Mouse (Mus musculus): Measurements from ENCODE around the gene Stx6.
A peak's percentile ranks its signal among the peaks of the same experiment; 100 is the strongest.

Gene Stx6

GRCm38 (mm10) chr1:155158141-155158969 lies at the start of gene Stx6:
Stx6 (plus strand) TSS chr1:155158715.
- peak; percentile 99 for DNase-seq (ENCODE audit: low spot score)

- DNase-seq (ENCODE audit: low spot score), result no peak
Measured at GRCm38 (mm10) chr1:155109387-155110350, 48.8 kb upstream of the Stx6 start.

GRCm38 (mm10) chr1:155111491-155111890 lies 47.0 kb upstream of the Stx6 start:
- DNase-seq (ENCODE audit: low spot score), result no peak

- DNase-seq (ENCODE audit: low spot score), result no peak
Measured at GRCm38 (mm10) chr1:155112118-155112517, 46.4 kb upstream of the Stx6 start.

- DNase-seq (ENCODE audit: low spot score), result no peak
Measured at GRCm38 (mm10) chr1:155112875-155113274, 45.6 kb upstream of the Stx6 start.

- DNase-seq (ENCODE audit: low spot score), result no peak
Measured at GRCm38 (mm10) chr1:155113946-155114345, 44.6 kb upstream of the Stx6 start.

- no peak for DNase-seq (ENCODE audit: low spot score)
Measured at GRCm38 (mm10) chr1:155119719-155120118, 38.8 kb upstream of the Stx6 start.

GRCm38 (mm10) chr1:155121977-155122939 lies 36.3 kb upstream of the Stx6 start:
- no peak for DNase-seq (ENCODE audit: low spot score)

- no peak for DNase-seq (ENCODE audit: low spot score)
Measured at GRCm38 (mm10) chr1:155124397-155124796, 34.1 kb upstream of the Stx6 start.

GRCm38 (mm10) chr1:155126716-155127115 lies 31.8 kb upstream of the Stx6 start:
- no peak for DNase-seq (ENCODE audit: low spot score)

GRCm38 (mm10) chr1:155127429-155127934 lies 31.0 kb upstream of the Stx6 start:
- no peak for DNase-seq (ENCODE audit: low spot score)

- peak; percentile 50 for DNase-seq (ENCODE audit: low spot score)
Measured at GRCm38 (mm10) chr1:155134866-155135265, 23.6 kb upstream of the Stx6 start.

- no peak for DNase-seq (ENCODE audit: low spot score)
Measured at GRCm38 (mm10) chr1:155138795-155139194, 19.7 kb upstream of the Stx6 start.

- peak; percentile 65 for DNase-seq (ENCODE audit: low spot score)
Measured at GRCm38 (mm10) chr1:155140076-155140475, 18.4 kb upstream of the Stx6 start.

- peak; percentile 19 for DNase-seq (ENCODE audit: low spot score)
Measured at GRCm38 (mm10) chr1:155145620-155146019, 12.9 kb upstream of the Stx6 start.

- DNase-seq (ENCODE audit: low spot score), result peak; percentile 77
Measured at GRCm38 (mm10) chr1:155146572-155146980, 11.9 kb upstream of the Stx6 start, which contains the start of gene Mr1. Mr1 (minus strand) TSS chr1:155146814.

- DNase-seq (ENCODE audit: low spot score), result no peak
Measured at GRCm38 (mm10) chr1:155147228-155147627, 11.3 kb upstream of the Stx6 start.

- DNase-seq (ENCODE audit: low spot score), result no peak
Measured at GRCm38 (mm10) chr1:155149403-155149802, 9.1 kb upstream of the Stx6 start.

- no peak for DNase-seq (ENCODE audit: low spot score)
Measured at GRCm38 (mm10) chr1:155150821-155151220, 7.7 kb upstream of the Stx6 start.

GRCm38 (mm10) chr1:155153906-155154305 lies 4.6 kb upstream of the Stx6 start:
- no peak for DNase-seq (ENCODE audit: low spot score)

GRCm38 (mm10) chr1:155158970-155159484 lies 512 bp downstream of the Stx6 start:
- DNase-seq (ENCODE audit: low spot score), result peak; percentile 51

Measured in embryo, embryonic 10.5 days (tissue).